Mouse (Mus musculus) stomach, postnatal 0 days (tissue): Measurements from ENCODE around the gene Oprd1. TPM values are rescaled to one million over a fixed set of nuclear protein-coding genes. Genes with fewer than 3 reads are reported as not detected.

Experiments used
- ATAC-seq: fragments of 200-750 bp; cut with Nextera tagmentation; 2 replicates; pipeline ENCODE4 v1.8.0; 2017; ENCODE audit not compliant: low FRiP score, low TSS enrichment
- DNase-seq: peaks from one replicate; pipeline ENCODE4 v3.0.0-alpha.2; 2016; ENCODE audit warnings: low spot score
- H3K27ac ChIP-seq: fragments of 300-500 bp; sonication (generic); replicated peaks from 2 replicates; pipeline ENCODE4 v1.5.1; 2014; ENCODE audit warnings: mild to moderate bottlenecking, control low read depth
- H3K27me3 ChIP-seq: fragments of 300-500 bp; sonication (generic); 2 replicates; pipeline ENCODE4 v1.6.1; 2014; ENCODE audit warnings: low read length; ENCODE audit not compliant: control insufficient read depth, insufficient read depth
- H3K36me3 ChIP-seq: fragments of 300-500 bp; sonication (generic); 2 replicates; pipeline ENCODE4 v1.6.1; 2014; ENCODE audit warnings: low read length, mixed read lengths; ENCODE audit not compliant: control insufficient read depth, insufficient read depth
- H3K4me1 ChIP-seq: fragments of 300-500 bp; sonication (generic); replicated peaks from 2 replicates; pipeline ENCODE4 v1.6.1; 2014; ENCODE audit warnings: antibody characterized with exemption; ENCODE audit not compliant: control insufficient read depth, insufficient read depth
- H3K4me2 ChIP-seq: fragments of 300-500 bp; sonication (generic); replicated peaks from 2 replicates; pipeline ENCODE4 v1.6.1; 2014; ENCODE audit warnings: low read depth, mild to moderate bottlenecking, control low read depth, moderate library complexity
- H3K4me3 ChIP-seq: fragments of 300-500 bp; sonication (generic); 2 replicates; pipeline ENCODE4 v1.5.1; 2014; ENCODE audit warnings: low read depth, low read length, control low read depth
- H3K9ac ChIP-seq: fragments of 300-500 bp; sonication (generic); 2 replicates; pipeline ENCODE4 v1.6.1; 2014; ENCODE audit warnings: mild to moderate bottlenecking, low read length, control low read depth, mixed read lengths
- H3K9me3 ChIP-seq: fragments of 300-500 bp; sonication (generic); 2 replicates; pipeline ENCODE4 v1.6.1; 2016; ENCODE audit warnings: low read length; ENCODE audit not compliant: control insufficient read depth
- CTCF ChIP-seq: IDR thresholded peaks from 2 replicates; pipeline ENCODE4 v1.5.1; 2016; ENCODE audit warnings: antibody characterized with exemption, low read depth, mild to moderate bottlenecking, moderate library complexity
- EP300 ChIP-seq: optimal IDR thresholded peaks from 2 replicates; pipeline ENCODE3; 2016; ENCODE audit warnings: antibody characterized with exemption
- WGBS: fragments of 180-500 bp; shearing (Covaris S2); extraction: QIAGEN DNeasy Blood & Tissue Kit; methylation state at CpG from one replicate; pipeline ENCODE4 v1.1.7; 2014; 5-methylcytosine and 5-hydroxymethylcytosine counted together
- polyA plus RNA-seq: library from polyadenylated mRNA; unstranded; fragments of >200 nt; fragmentation: Nextera tagmentation; extraction: Ambion mirVana; gene quantifications from 2 replicates; pipeline ENCODE4 v1.2.1, GENCODE M21; 2015

Oprd1 gene
- polyA plus RNA-seq, 1 experiment from 2014 or later, result 0.04 TPM

DNA sequence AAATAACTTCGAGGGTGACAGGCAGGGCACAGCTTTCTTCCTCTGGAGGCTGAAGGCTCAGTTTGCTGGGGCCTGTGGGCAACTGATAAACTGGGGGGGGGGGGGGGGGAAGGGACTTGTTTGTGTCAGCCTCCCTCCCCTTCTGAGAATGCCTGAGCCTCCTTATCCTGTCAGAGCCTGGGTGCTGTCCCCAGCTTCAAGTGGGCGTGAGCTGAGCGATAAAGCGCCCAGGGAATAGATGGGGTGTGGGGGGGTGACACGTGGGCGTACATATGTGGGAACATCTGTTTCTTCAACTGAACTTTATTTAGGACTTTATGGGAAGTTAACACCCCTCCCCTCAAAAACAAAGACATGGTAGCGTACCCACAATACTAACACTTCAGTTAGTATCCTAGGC lies 66.8 kb downstream of the Oprd1 start:
- H3K4me2 ChIP-seq, result no peak overlapping the region
- WGBS, result 62% methylated on average over 7 of the region's 7 CpGs
- DNase-seq (peak; percentile 38), ATAC-seq (no peak)
- no peak for TF ChIP-seq CTCF
- TF ChIP-seq EP300, result no peak
- H3K27me3 ChIP-seq, result no peaks in the 10 kb centered on the region
- no peaks in the 10 kb centered on the region for H3K4me1 ChIP-seq
- H3K4me3 ChIP-seq, result no peak overlapping the region
- H3K27ac ChIP-seq, result peak overlapping the region; percentile 88
- no peaks in the 10 kb centered on the region for H3K9me3 ChIP-seq
- H3K36me3 ChIP-seq, result no peaks in the 10 kb centered on the region
- peak overlapping the region; percentile 45; the same call in 1 of the 2 replicates for H3K9ac ChIP-seq

DNA sequence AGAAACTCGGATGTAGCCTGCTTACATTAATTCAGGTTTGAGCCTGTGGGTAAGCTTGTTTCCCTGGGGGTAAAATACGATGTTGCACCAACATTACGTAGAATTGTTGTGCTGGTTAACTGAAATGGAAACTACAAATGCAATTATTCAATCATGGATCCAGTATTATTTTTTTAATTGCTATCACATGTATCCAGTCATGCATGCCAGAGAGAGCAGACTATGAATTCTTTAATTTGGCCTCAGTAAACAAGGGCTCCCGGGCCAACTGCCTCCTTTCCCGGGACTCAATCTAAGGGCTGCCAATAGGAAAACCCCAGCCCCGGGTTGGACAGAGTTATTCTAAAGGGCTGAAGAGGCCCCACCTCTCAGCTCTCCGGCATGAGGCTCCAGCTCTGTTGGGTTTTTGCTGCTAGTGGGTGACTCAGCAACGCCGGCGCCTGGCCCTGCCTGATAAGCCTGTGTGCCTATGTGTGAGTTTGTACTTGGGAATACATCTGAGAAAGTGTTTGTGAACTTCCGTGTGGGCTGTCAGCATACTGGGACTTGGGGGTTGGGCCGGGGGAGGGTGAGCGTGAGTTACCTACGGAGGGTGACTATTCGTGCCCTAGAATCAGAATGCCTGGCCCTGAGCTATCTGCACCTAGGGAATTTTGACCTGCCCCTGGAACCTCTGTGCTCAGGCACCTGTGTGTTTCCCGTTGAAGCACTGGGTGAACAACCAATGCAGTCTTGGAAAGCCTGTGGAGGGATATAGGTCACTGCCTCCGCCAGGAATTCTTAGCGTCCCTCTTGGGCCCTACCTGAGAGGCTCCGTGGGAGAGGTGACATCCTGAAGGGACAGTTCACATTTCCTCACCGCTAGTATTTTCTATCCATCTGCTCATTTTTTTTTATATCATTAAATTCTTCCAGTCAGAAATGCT lies 67.5 kb downstream of the Oprd1 start:
- H3K4me1 ChIP-seq, result no peaks in the 10 kb centered on the region
- DNase-seq, result peak; percentile 91
- peak overlapping the region; percentile 88 for H3K27ac ChIP-seq
- H3K36me3 ChIP-seq, result no peaks in the 10 kb centered on the region
- no peak for TF ChIP-seq CTCF
- no peak for TF ChIP-seq EP300
- ATAC-seq, result peak; percentile 82
- WGBS, result 29% methylated on average over 20 of the region's 20 CpGs
- H3K4me3 ChIP-seq, result no peak overlapping the region
- peak overlapping the region; percentile 4; the same call in 1 of the 2 replicates for H3K9ac ChIP-seq
- H3K27me3 ChIP-seq, result no peaks in the 10 kb centered on the region
- H3K9me3 ChIP-seq, result no peaks in the 10 kb centered on the region
- H3K4me2 ChIP-seq, result no peak overlapping the region; the same call in 1 of the 2 replicates

DNA sequence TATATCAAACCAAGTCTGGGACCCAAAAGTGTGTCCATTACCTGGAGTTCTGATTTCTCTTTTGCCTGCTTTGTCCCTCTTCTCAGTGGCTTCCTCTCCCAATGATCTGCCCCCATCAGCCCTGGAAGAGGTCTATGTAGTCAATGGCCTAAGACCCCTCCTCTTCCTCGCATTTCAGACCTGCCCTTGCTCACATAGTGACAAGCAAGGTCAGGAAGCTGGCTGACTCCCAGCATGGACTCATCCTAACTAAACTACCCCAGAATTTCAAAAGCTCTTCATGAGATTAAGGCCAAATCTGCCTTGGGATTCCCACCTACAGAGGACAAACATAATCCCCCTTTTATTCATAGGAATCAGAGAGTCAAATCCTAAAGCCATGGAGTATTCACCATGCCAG lies 68.5 kb downstream of the Oprd1 start:
- Histone ChIP-seq H3K36me3 (no peaks in the 10 kb centered on the region), H3K27me3 (no peaks in the 10 kb centered on the region), H3K27ac (peak overlapping the region; percentile 88), H3K9me3 (no peaks in the 10 kb centered on the region), H3K4me2 (peak overlapping the region; percentile 98; the same call in 1 of the 2 replicates), H3K4me3 (no peak overlapping the region), H3K9ac (no peak overlapping the region), H3K4me1 (no peaks in the 10 kb centered on the region)
- TF ChIP-seq CTCF (no peak), EP300 (no peak)
- 67% methylated on average over 1 of the region's 1 CpGs for WGBS
- DNase-seq (no peak), ATAC-seq (no peak)

DNA sequence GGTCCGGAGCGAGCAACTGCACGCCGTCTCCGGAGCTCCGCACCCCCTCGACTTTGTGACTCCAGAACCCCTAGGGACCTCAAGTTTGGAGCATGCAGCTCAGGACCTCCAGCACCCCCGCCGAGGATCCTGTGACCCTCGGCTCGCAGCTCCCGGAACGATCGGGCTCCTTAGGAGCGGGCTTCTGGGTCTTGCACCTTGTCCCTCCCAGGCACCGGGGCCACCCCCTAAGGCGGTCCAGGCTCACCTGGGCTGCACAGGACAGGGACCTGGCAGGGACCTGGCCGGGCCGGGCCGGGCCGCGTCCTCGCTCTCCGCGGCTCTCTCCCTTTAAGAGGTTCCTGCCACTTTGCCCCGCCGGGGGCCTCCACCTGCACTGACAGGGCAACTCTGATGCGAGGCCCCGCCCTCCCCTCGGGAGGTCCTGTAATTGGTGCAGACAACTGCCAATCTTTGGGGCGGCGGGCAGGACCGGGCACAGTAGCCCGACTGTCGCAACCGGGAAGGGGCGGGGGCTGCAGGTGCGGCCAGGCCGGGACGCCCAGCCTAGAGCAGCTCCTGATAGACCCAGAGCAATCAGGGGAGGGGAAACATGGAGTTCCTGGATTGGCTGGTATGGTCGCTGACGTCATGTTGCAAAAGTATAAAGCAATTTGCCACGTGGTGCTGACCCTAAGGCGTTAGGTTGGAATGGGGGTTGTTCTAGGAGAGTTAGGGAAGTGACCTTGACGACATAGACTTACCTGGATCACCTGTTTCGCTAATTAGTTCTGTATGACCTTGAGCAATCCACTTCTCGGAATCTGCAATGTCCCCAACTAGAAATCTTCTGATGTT lies 69.1 kb downstream of the Oprd1 start, which contains the start of gene Epb41:
Gene Epb41, minus strand, starts transcription at position 389 of the 837 bp plus-strand sequence.
- WGBS, result 2% methylated on average over 45 of the region's 47 CpGs

DNA sequence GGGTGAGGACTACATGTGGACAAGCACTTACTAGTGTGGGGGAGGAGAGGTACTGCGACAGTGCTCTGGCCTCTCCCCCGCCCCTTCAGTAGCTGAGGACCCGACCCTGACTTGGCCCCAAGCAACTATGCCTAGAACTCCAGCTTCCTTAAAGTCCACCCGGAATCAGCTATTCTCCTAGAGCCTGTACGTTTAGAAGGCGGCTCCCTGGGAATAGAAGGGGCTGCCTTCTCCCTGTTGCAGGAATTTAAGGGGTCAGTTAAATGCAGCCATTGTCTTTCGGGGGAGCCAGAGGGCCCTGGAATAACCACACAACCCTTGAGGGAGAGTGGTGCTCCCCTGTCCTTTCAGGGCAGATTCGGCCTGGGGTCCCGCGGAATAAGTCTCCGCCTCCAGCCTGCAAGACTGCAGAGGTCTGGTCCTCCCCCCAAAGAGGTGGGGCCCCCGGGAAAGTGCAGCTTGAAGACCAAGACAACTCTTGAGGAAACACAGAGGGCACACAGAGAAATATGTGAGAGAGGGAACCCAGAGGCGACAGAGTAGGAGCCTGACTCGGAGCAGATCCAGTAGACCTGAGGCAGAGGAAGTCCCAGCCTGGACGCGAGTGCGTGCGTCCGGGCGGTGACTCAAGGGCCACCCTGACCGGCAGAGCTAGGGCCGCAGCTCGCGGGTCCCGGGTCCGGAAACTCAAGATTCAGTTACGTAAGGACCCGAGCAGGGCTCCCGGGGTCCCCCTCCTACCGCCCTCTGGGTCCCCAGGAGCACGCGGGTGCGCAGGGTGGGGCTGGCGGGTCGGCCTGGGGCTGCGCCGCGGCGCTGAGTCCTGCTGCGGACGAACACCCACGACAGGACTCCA lies 70.0 kb downstream of the Oprd1 start, which contains the start of gene Gm10300:
Gene Gm10300, plus strand, starts transcription at position 621 of the 856 bp plus-strand sequence.
- WGBS, result under 1% methylated on average over 42 of the region's 42 CpGs
- no peaks in the 10 kb centered on the region for H3K36me3 ChIP-seq
- ATAC-seq (peak; percentile 11), DNase-seq (peak; percentile 63)
- peak within 1 kb of the TSS; percentile 90 for H3K9ac ChIP-seq
- H3K4me1 ChIP-seq, result no peaks in the 10 kb centered on the region
- TF ChIP-seq EP300, result peak; percentile 32
- no peak for TF ChIP-seq CTCF
- H3K4me3 ChIP-seq, result peak within 1 kb of the TSS; percentile 82
- peak within 1 kb of the TSS; percentile 98 for H3K4me2 ChIP-seq
- peak within 1 kb of the TSS; percentile 88 for H3K27ac ChIP-seq
- no peaks in the 10 kb centered on the region for H3K9me3 ChIP-seq
- no peaks in the 10 kb centered on the region for H3K27me3 ChIP-seq

More for the DNA sequence above, 69.1 kb downstream of the Oprd1 start, which contains the start of gene Epb41:
- H3K27ac ChIP-seq, result peak within 1 kb of the TSS; percentile 88
- peak within 1 kb of the TSS; percentile 98 for H3K4me2 ChIP-seq
- H3K27me3 ChIP-seq, result no peaks in the 10 kb centered on the region
- H3K4me3 ChIP-seq, result peak within 1 kb of the TSS; percentile 82
- H3K9ac ChIP-seq, result peak within 1 kb of the TSS; percentile 90
- TF ChIP-seq CTCF (no peak), EP300 (peak; percentile 23)
- no peaks in the 10 kb centered on the region for H3K4me1 ChIP-seq
- no peaks in the 10 kb centered on the region for H3K9me3 ChIP-seq
- ATAC-seq, result peak; percentile 95
- H3K36me3 ChIP-seq, result no peaks in the 10 kb centered on the region
- DNase-seq, result peak; percentile 100
